Comparison of ENCODE assay signal across 8 mouse cellular contexts in the genomic region with DNA sequence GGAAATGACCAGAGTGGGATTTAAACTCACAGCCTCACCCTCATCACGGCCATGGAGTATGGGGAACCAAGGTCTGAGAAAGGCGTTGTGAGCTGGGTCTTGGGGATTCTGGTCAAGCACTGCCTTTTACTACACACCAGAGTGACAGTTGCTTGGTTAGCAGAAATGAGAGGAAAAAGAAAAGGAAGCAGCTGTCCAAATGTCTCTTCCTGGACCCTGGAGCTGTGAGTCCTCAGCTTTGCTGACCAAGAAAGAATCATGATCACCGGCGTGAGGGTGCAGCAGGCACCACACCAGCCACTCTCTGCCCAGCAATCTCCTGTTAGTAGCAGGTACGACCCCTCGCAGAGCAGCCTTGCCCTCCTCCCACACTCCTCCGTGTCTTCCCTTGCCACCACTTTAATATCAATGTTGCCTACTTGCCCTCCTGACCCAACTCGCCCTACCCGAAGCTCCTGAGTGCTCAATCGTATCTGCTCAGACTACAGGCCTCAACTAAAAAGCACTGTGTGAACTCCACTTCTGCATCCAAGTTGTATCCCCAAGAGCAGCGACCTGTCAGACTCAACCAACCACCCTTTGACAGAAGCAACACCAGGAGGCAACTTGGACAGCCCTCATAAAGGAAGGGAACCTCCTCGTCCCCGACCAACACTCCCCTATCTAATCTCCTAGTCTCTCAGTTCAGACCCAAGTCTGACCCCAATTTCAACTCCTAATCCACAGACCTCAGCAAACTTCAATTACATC. TPM values are rescaled to one million over a fixed set of nuclear protein-coding genes. Genes with fewer than 3 reads are reported as not detected.
DNase-seq lines count a peak whose midpoint lies in the region; ATAC-seq and TF ChIP-seq lines count a peak whose summit lies in the region.

No protein-coding gene starts in this region.

- 34% methylated on average over 13 of the region's 13 CpGs for WGBS in heart, adult 2 months
- 49% methylated on average over 13 of the region's 13 CpGs for WGBS in forebrain, embryonic 11.5 days
- WGBS in intestine, embryonic 14.5 days, result 42% methylated on average over 13 of the region's 13 CpGs
- WGBS in midbrain, postnatal 0 days, result 42% methylated on average over 13 of the region's 13 CpGs

- H3K27ac ChIP-seq in heart, adult 2 months, result peak overlapping the region; percentile 86
- no peak overlapping the region for H3K27ac ChIP-seq in ES-E14 (ENCODE audit: insufficient read depth, low read depth, low read length, poor library complexity, severe bottlenecking)
- H3K27ac ChIP-seq in forebrain, embryonic 11.5 days (ENCODE audit: low read depth, low read length), result no peak overlapping the region
- peak overlapping the region; percentile 64; the same call in 1 of the 2 replicates for H3K27ac ChIP-seq in intestine, embryonic 14.5 days (ENCODE audit: low read depth)
- peak overlapping the region; percentile 85 for H3K27ac ChIP-seq in midbrain, postnatal 0 days (ENCODE audit: low read depth, low read length)

- H3K36me3 ChIP-seq in heart, adult 2 months (ENCODE audit: control insufficient read depth, insufficient read depth, low read length), result peaks cover 3% of the 10 kb centered on the region; the same call in 1 of the 2 replicates
- no peaks in the 10 kb centered on the region for H3K36me3 ChIP-seq in ES-E14 (ENCODE audit: control insufficient read depth, insufficient read depth, low read length, poor library complexity, severe bottlenecking)
- H3K36me3 ChIP-seq in forebrain, embryonic 11.5 days (ENCODE audit: control insufficient read depth, insufficient read depth, low read length), result no peaks in the 10 kb centered on the region
- no peaks in the 10 kb centered on the region for H3K36me3 ChIP-seq in intestine, embryonic 14.5 days (ENCODE audit: control insufficient read depth, insufficient read depth, low read length)
- H3K36me3 ChIP-seq in midbrain, postnatal 0 days (ENCODE audit: insufficient read depth, low read length), result no peaks in the 10 kb centered on the region

- H3K27me3 ChIP-seq in heart, adult 2 months (ENCODE audit: control insufficient read depth, insufficient read depth, low read length), result no peaks in the 10 kb centered on the region
- H3K27me3 ChIP-seq in forebrain, embryonic 11.5 days (ENCODE audit: control insufficient read depth, insufficient read depth, low read length), result no peaks in the 10 kb centered on the region
- H3K27me3 ChIP-seq in intestine, embryonic 14.5 days (replicated peaks; ENCODE audit: control insufficient read depth, insufficient read depth, low read length), result no peaks in the 10 kb centered on the region
- no peaks in the 10 kb centered on the region for H3K27me3 ChIP-seq in midbrain, postnatal 0 days (ENCODE audit: insufficient read depth, low read length)

- H3K79me2 ChIP-seq in heart, adult 2 months (replicated peaks; ENCODE audit: control insufficient read depth, insufficient read depth, low read length), result peaks cover 5% of the 10 kb centered on the region; the same call in 1 of the 2 replicates

- TF ChIP-seq EP300 in heart, adult 2 months (IDR thresholded peaks at IDR 0.05; ENCODE audit: insufficient read depth, low read depth, low read length), result no peak

- peak overlapping the region; percentile 51 for H3K4me2 ChIP-seq in forebrain, embryonic 11.5 days (ENCODE audit: low read depth, low read length, severe bottlenecking)
- H3K4me2 ChIP-seq in intestine, embryonic 14.5 days (ENCODE audit: low read length), result peak overlapping the region; percentile 88
- H3K4me2 ChIP-seq in midbrain, postnatal 0 days (ENCODE audit: low read depth, low read length, poor library complexity, severe bottlenecking), result peak overlapping the region; percentile 91

- H3K4me1 ChIP-seq in heart, adult 2 months (ENCODE audit: control insufficient read depth, insufficient read depth, low read length), result peaks cover 7% of the 10 kb centered on the region
- peaks cover 3 to 4% of the 10 kb centered on the region in 2 experiments; a peak in 2 of 4 replicates for H3K4me1 ChIP-seq in ES-E14 (ENCODE audit: control insufficient read depth in 2 of 2, insufficient read depth in 2 of 2, low read length in 2 of 2, poor library complexity in 1 of 2)
- 0 out of 2 replicates have a peak, but pooled peaks cover 3% of the 10 kb centered on the region for H3K4me1 ChIP-seq in forebrain, embryonic 11.5 days (replicated peaks; ENCODE audit: control insufficient read depth, insufficient read depth, low read length)
- peaks cover 4% of the 10 kb centered on the region; the same call in 1 of the 2 replicates for H3K4me1 ChIP-seq in intestine, embryonic 14.5 days (replicated peaks; ENCODE audit: control insufficient read depth, insufficient read depth, low read length)
- H3K4me1 ChIP-seq in midbrain, postnatal 0 days (ENCODE audit: insufficient read depth, low read length), result 0 out of 2 replicates have a peak, but pooled peaks cover 4% of the 10 kb centered on the region

- peak; percentile 10 to 27 for DNase-seq in heart, adult 2 months
- no peak for DNase-seq in heart, postnatal 36 days
- no peak for DNase-seq in ES-E14 (ENCODE audit: low read depth, low spot score)
- DNase-seq in forebrain, embryonic 11.5 days (ENCODE audit: low spot score), result peak; percentile 54
- no peak for DNase-seq in intestine, embryonic 14.5 days (ENCODE audit: low spot score)
- no peak for DNase-seq in midbrain, postnatal 0 days (ENCODE audit: low spot score)
- no peak for DNase-seq in adrenal gland, postnatal 36 days
- DNase-seq in gastrocnemius, postnatal 14 days, result no peak

- intact Hi-C loops in heart, adult 2 months (cut with DNase I), result loop anchor here (10.0 kb wide), 4 partner anchors 237 to 1013 kb away; a partner anchor contains a TSS
- intact Hi-C loops in heart, postnatal 36 days (cut with DNase I), result loop anchor here (10.0 kb wide), 2 partner anchors 733 to 1023 kb away; a partner anchor contains a TSS
- intact Hi-C loops in gastrocnemius, postnatal 14 days (cut with DNase I; ENCODE audit: low total_unique reads), result no loop called here

- TF ChIP-seq POLR2A in heart, adult 2 months (IDR thresholded peaks at IDR 0.05; ENCODE audit: insufficient read depth, low read depth, low read length), result no peak

- in situ Hi-C loops in ES-E14 (cut with MboI; ENCODE audit: low sequenced_read_pairs in 2 of 2, unreplicated experiment in 2 of 2), result no loop called here

- H3K9ac ChIP-seq in heart, adult 2 months (ENCODE audit: low read depth, low read length), result peak overlapping the region; percentile 83
- H3K9ac ChIP-seq in ES-E14 (ENCODE audit: insufficient read depth, low read depth, low read length, poor library complexity, severe bottlenecking), result peak overlapping the region; percentile 80
- H3K9ac ChIP-seq in forebrain, embryonic 11.5 days (ENCODE audit: low read length), result peak overlapping the region; percentile 88
- peak overlapping the region; percentile 77 for H3K9ac ChIP-seq in intestine, embryonic 14.5 days (ENCODE audit: low read length)
- H3K9ac ChIP-seq in midbrain, postnatal 0 days (replicated peaks; ENCODE audit: low read length, poor library complexity, severe bottlenecking), result peak overlapping the region; percentile 83

- TF ChIP-seq CTCF in heart, adult 2 months (IDR thresholded peaks at IDR 0.05), result no peak
- TF ChIP-seq CTCF in midbrain, postnatal 0 days (IDR thresholded peaks at IDR 0.05), result no peak

- peak; percentile 23; the same call in 1 of the 2 replicates for ATAC-seq in forebrain, embryonic 11.5 days (replicated peaks; ENCODE audit: low FRiP score)
- ATAC-seq in intestine, embryonic 14.5 days (replicated peaks; ENCODE audit: low FRiP score, low TSS enrichment, low read depth), result no peak; the same call in 1 of the 2 replicates
- peak; percentile 4; the same call in 1 of the 2 replicates for ATAC-seq in midbrain, postnatal 0 days (ENCODE audit: low FRiP score)

- H3K9me3 ChIP-seq in ES-E14 (ENCODE audit: control insufficient read depth, insufficient read depth, low read depth, low read length), result no peaks in the 10 kb centered on the region
- H3K9me3 ChIP-seq in forebrain, embryonic 11.5 days (ENCODE audit: control insufficient read depth, low read length), result no peaks in the 10 kb centered on the region
- no peaks in the 10 kb centered on the region for H3K9me3 ChIP-seq in intestine, embryonic 14.5 days (ENCODE audit: control insufficient read depth, low read length)
- no peaks in the 10 kb centered on the region for H3K9me3 ChIP-seq in midbrain, postnatal 0 days (ENCODE audit: low read length)

- H3K4me3 ChIP-seq in heart, adult 2 months, result peak overlapping the region; percentile 80
- peak overlapping the region; percentile 75 to 84 for H3K4me3 ChIP-seq in ES-E14 (ENCODE audit: insufficient read depth in 1 of 2, low read depth in 1 of 2, low read length in 2 of 2, poor library complexity in 1 of 2, severe bottlenecking in 1 of 2)
- H3K4me3 ChIP-seq in forebrain, embryonic 11.5 days (ENCODE audit: low read depth, low read length), result peak overlapping the region; percentile 74
- peak overlapping the region; percentile 78 for H3K4me3 ChIP-seq in intestine, embryonic 14.5 days (ENCODE audit: low read depth, low read length)
- peak overlapping the region; percentile 76 for H3K4me3 ChIP-seq in midbrain, postnatal 0 days (ENCODE audit: low read depth, low read length)

TF ChIP-seq in ES-E14, 5 proteins besides CTCF, POLR2A, EP300 and RAD21 (continues in another document):
- TF ChIP-seq ZC3H11A (IDR thresholded peaks at IDR 0.05; ENCODE audit: borderline replicate concordance, low read depth, low read length), result no peak

RNA-seq across cellular contexts. Expression of a gene that starts 7.0 kb away (rescaled TPM):
- 10 to 100 TPM; 13.9 to 14.5 TPM for total RNA-seq in heart, adult 2 months (2021)
- 11.2 and 15.4 TPM in 2 replicates for polyA plus RNA-seq in heart, adult 2 months (2012; rRNA removed)
- 10 to 100 TPM; 14.9 to 15.3 TPM for total RNA-seq in heart, postnatal 36 days (2021)
- 5.5 and 6.2 TPM in 2 replicates for total RNA-seq in ES-E14 (2012; rRNA removed)
- polyA plus RNA-seq in forebrain, embryonic 11.5 days (2014; fragmentation: Nextera tagmentation; extraction: Ambion mirVana), result 17.3 and 17.6 TPM in 2 replicates
- 12.6 and 13.4 TPM in 2 replicates for polyA plus RNA-seq in intestine, embryonic 14.5 days (2014; fragmentation: Nextera tagmentation; extraction: Ambion mirVana)
- total RNA-seq in midbrain, postnatal 0 days (2014; rRNA removed), result 45.6 and 47.2 TPM in 2 replicates
- polyA plus RNA-seq in midbrain, postnatal 0 days (2015; fragmentation: Nextera tagmentation; extraction: Ambion mirVana), result 15.7 and 16.9 TPM in 2 replicates
- 10 to 100 TPM; 27.9 to 35.8 TPM for total RNA-seq in adrenal gland, postnatal 36 days (2021)
- total RNA-seq in gastrocnemius, postnatal 14 days (2021), result 10 to 100 TPM in 1 of 2 experiments, 1 to 10 TPM in 1; 9.1 to 10.3 TPM

RNA-seq across cellular contexts. Expression of a gene that starts 7.0 kb away (rescaled TPM):
- 10 to 100 TPM; 20.3 to 21.1 TPM for total RNA-seq in heart, adult 2 months (2021)
- polyA plus RNA-seq in heart, adult 2 months (2012; rRNA removed), result 8.4 and 13.2 TPM in 2 replicates
- total RNA-seq in heart, postnatal 36 days (2021), result 10 to 100 TPM; 17.6 to 19.9 TPM
- 10.6 and 14.1 TPM in 2 replicates for total RNA-seq in ES-E14 (2012; rRNA removed)
- polyA plus RNA-seq in forebrain, embryonic 11.5 days (2014; fragmentation: Nextera tagmentation; extraction: Ambion mirVana), result 38.3 and 41.8 TPM in 2 replicates
- polyA plus RNA-seq in intestine, embryonic 14.5 days (2014; fragmentation: Nextera tagmentation; extraction: Ambion mirVana), result 24.0 and 28.3 TPM in 2 replicates
- 36.8 and 43.6 TPM in 2 replicates for total RNA-seq in midbrain, postnatal 0 days (2014; rRNA removed)
- 36.6 and 38.3 TPM in 2 replicates for polyA plus RNA-seq in midbrain, postnatal 0 days (2015; fragmentation: Nextera tagmentation; extraction: Ambion mirVana)
- 10 to 100 TPM; 17.5 to 18.7 TPM for total RNA-seq in adrenal gland, postnatal 36 days (2021)
- total RNA-seq in gastrocnemius, postnatal 14 days (2021), result 10 to 100 TPM; 10.8 to 10.9 TPM

Comparison
In these comparisons a context has a peak if more than half of its experiments do, and no peak if none do; other contexts are left out.
1. DNase-seq: peak in heart, adult 2 months (2 of 2) and forebrain, embryonic 11.5 days (single experiment); none in heart, postnatal 36 days (0 of 2), ES-E14 (single experiment), intestine, embryonic 14.5 days (single experiment), midbrain, postnatal 0 days (single experiment), adrenal gland, postnatal 36 days (0 of 2) and gastrocnemius, postnatal 14 days (single experiment).
2. H3K27ac ChIP-seq: peak in heart, adult 2 months (single experiment), intestine, embryonic 14.5 days (single experiment) and midbrain, postnatal 0 days (single experiment); none in ES-E14 (single experiment) and forebrain, embryonic 11.5 days (single experiment).
3. Peak in every context shown above with its lines, with median percentiles within 50 percentile points of each other: H3K4me3 ChIP-seq, H3K9ac ChIP-seq and H3K4me2 ChIP-seq.